Mouse (Mus musculus) R1 (cell line): Measurements from ENCODE around the gene Ranbp3.

Experiments
- DNase-seq: peaks from one replicate; pipeline ENCODE4 v3.0.0-alpha.2; 2018; ENCODE audit warnings: low read depth, low spot score

Ranbp3 gene

GRCm38 (mm10) chr17:56673647-56674416 is 738 bp downstream of the Ranbp3 start:
- no peak for DNase-seq

DNA sequence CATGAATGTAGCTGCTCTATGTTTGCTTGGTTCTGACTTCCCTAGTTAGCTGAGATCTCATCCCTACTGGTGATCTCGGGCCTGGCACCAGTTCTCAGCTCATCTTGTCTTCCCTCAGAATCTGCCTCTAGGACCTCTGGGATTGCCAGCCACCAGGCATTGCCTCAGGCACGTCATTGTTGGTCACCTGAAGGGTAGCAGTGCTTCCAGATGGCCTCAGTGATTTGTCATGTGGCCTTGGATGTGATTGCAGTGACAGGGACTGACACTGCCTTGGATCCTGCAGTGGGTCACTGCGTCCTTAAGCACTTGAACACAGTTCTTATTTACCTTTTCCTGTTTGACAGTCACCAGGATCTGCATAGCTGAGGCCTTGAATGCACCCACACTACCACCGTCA is 8.7 kb downstream of the Ranbp3 start:
- DNase-seq = no peak

DNA sequence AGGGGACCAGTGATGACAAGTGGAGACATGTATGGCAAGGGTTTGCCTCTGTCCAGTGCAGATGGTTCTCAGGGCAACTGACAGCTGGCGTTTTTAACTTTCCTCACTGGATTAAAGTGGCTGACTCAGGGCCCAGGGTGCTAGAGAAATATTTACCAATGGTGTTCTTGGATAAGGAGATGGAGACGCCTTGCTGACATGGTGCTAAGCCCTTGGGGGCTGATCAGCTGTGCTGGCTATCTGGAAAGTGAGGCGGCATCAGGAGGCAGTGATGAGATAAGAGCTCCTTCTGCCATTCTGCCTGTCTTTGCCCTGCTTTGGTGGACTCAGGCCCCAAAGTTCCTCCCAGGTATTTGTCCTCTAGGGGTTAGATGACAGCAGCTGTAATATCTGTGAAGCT is 9.8 kb downstream of the Ranbp3 start:
- no peak for DNase-seq

GRCm38 (mm10) chr17:56683546-56684140 is 10.5 kb downstream of the Ranbp3 start:
- no peak for DNase-seq

- DNase-seq = no peak
Observed at GRCm38 (mm10) chr17:56684649-56685048, 11.6 kb downstream of the Ranbp3 start.

DNA sequence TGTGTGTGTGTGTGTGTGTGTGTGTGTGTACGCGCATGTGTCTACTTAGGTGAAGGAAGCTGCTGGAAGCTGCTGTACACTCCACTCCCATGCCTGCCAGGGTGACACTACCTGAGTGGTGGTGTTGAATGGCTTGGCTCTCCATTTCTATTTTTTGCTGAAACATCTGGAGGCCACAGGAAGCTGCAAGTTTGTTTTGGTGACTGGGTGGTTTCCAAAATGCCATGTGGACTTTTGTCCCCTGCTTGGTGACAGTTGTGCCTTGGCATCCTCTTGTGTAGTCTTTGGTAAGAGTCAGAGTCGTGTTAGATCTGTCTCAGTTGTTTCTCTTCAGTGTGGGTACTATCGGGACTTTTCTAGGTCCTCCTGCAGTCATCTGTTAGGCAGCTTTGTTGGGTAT is 13.7 kb downstream of the Ranbp3 start:
- DNase-seq = no peak

- DNase-seq = no peak
Observed at GRCm38 (mm10) chr17:56688045-56688444, 15.0 kb downstream of the Ranbp3 start.

DNA sequence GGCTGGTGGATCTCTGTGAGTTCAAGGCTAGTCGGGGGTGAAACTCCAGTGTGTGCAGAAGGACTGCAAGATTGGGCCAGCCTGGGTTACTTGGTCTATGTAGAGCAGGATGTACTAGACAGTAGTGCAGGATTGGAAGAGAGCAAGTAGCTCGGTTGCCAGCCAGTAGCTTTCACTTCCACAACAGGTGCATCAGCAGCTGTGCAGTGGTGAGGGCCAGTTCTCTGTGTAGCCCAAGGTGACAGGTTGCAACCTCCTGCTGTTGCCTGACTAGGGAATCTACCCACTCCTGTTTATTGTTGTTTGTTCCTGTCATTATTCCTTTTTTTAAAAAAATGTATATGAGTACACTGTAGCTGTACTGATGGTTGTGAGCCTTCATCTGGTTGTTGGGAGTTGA is 15.6 kb downstream of the Ranbp3 start:
- DNase-seq = no peak

GRCm38 (mm10) chr17:56693395-56693794 is 20.3 kb downstream of the Ranbp3 start:
- DNase-seq = no peak

- DNase-seq = no peak
Observed at GRCm38 (mm10) chr17:56693851-56694310, 20.8 kb downstream of the Ranbp3 start.

DNA sequence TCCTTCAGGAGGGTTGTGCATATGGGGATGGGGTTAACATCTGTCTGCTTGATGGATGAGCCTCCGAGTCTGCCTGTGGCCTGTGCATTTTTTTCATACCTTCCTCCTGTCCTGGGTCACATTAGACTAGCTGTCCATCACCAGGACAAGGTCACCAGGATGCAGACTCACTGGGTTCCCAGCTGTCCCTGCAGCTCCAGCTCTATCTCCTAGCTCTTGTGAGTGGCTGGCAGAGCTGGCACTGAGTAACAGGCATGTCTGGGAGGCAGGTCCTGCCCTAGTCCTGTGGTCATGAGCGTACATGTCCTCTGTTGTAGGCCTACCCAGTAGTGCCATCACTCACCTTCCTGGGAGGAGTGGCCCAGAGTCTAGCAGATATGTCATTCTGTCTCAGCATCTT is 27.4 kb downstream of the Ranbp3 start:
- no peak for DNase-seq

GRCm38 (mm10) chr17:56703038-56703437 is 29.9 kb downstream of the Ranbp3 start:
- no peak for DNase-seq

DNA sequence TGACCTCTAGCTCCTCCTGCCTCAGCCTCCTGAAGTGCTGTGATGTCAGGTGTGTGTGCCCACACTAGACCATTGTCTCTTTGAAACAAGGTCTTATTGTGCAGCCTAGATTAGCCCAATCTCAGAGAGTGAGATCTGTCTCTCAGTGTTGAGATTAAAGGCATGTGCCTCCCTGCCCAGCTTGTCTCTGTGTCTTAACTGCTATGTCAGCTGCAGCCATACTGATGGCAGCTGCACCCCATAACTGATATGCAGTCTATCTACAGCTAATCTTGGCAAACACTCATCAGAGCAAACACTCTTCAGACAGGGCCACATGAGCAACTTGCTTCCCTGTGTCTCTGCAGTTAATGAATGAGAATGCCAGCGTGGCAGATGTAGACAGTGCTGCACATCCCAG is 33.4 kb downstream of the Ranbp3 start:
- DNase-seq = no peak

DNA sequence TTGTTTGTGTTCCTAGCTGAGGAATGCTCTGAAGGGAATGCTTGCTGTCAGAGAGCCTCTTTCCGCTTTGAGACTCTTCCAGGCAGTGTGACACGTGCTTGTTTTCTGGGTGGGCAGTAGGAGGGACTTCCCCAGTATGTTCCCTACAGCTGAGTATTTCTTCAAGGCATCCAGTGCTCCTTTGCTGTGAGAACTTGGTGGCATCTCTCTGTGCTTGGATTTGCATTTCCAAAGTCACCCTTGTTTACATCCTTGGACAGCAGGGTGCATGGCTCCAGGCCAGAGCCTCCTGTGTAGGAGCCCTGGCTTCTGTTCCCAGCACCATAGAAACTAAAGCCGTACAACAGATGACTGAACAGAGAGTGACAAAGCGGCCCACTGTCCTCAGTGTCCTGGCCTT is 35.6 kb downstream of the Ranbp3 start:
- DNase-seq = peak; percentile 78

- peak; percentile 63 for DNase-seq
Observed at GRCm38 (mm10) chr17:56709708-56710107, 36.6 kb downstream of the Ranbp3 start.

DNA sequence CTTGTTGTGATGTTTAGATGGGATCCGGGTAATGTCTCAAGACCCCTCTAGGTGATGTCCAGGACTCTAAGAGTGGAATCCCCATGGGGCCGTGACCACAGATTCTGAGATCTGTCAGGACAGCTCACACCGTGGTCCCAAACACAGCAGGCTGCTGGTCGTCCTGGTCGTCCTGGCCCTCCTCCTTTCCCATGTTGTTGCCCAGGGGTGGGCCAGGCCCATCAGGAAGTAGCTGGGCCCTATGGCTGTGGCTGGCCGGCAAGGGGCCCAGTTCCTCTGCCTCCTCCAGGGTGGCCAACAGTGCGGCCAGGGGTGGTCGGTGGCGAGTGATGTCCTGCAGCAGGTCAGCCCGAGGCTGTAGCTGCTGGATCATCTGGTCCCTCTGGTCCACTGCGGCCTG is 42.3 kb downstream of the Ranbp3 start:
- DNase-seq = no peak

DNA sequence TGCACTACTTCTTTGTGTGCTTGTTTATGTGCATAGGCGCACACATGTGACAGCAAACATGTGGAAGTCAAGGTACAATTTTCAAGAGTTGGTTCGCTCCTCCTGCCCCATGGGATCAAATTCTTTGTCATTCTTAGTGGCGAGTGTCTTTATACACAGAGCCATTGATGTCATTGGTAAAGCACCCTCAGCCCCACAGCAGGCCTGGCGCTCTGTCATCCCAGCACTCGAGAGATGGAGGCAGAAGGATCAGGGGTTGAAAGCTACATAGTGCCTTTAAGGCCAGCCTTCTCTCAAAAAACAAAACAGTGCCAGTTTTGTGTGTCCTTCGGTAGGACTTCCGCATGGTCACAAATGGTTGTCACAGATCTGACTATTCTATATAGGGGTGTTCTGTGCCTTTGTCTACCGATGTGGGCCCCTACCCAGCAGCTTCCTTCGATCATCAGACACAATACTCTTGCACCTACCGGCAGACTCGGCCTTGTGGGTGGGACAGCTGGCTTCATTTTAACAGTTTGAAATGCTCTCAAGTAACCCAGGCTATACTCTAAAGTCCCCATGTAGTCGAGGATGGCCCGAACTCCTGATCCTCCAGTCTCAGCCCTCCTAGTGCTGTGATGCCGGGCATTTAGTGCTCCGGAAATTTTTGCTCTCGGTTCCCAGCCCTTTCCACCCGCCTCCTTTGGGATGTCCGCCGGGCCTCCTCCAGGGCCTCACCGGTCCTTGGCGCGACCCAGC is 43.0 kb downstream of the Ranbp3 start:
- no peak for DNase-seq

GRCm38 (mm10) chr17:56716655-56717362 is 43.7 kb downstream of the Ranbp3 start:
- DNase-seq = peak; percentile 99

GRCm38 (mm10) chr17:56717363-56718058 is 44.4 kb downstream of the Ranbp3 start, which contains the start of the genes Ndufa11 and Vmac:
Gene Ndufa11 (plus strand): TSS chr17:56717767.
Gene Vmac (minus strand): TSS chr17:56718022.
- peak; percentile 98 for DNase-seq

DNA sequence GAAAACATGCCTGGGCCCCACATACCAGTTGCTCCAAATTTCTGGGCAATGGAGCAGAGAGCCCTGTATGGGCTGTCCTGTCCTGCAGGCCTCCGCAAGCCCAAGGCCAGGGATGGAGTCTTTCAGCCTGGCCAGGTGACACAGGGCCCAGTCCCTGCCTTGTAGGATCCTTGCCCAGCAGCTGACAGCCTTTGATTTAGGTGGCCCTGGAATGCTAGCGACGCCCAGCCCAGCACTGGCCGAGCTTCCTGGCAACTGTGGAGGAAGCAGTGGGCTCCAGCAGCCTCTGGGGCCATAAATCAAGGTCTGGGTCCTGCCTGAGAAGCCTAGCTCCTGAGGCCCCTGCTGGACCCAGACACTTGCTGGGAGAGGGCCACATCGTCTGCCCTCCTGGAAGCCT is 49.3 kb downstream of the Ranbp3 start:
- DNase-seq = no peak
